Mouse (Mus musculus) neural tube, embryonic 12.5 days (tissue): ENCODE results near the gene Ltbp1. TPM values are rescaled to one million over a fixed set of nuclear protein-coding genes. Genes with fewer than 3 reads are reported as not detected.
"Not testable (repeated sequence)": the region's sequence is repeated elsewhere in the genome, so short reads cannot be mapped to it uniquely, and the experiment has no call there.

Source experiments
- ATAC-seq: fragments of 200-750 bp; cut with Nextera tagmentation; 2 replicates; pipeline ENCODE4 v1.8.0; 2017; ENCODE audit warnings: low read depth, mild to moderate bottlenecking, moderate TSS enrichment, moderate library complexity; ENCODE audit not compliant: low FRiP score
- H3K27ac ChIP-seq: fragments of 300-500 bp; sonication (generic); 2 replicates; pipeline ENCODE4 v1.5.1; 2016
- H3K27me3 ChIP-seq: fragments of 300-500 bp; sonication (generic); replicated peaks from 2 replicates; pipeline ENCODE4 v1.6.1; 2016; ENCODE audit warnings: mild to moderate bottlenecking
- H3K36me3 ChIP-seq: fragments of 300-500 bp; sonication (generic); 2 replicates; pipeline ENCODE4 v1.6.1; 2016; ENCODE audit warnings: mild to moderate bottlenecking
- H3K4me1 ChIP-seq: fragments of 300-500 bp; sonication (generic); 2 replicates; pipeline ENCODE4 v1.6.1; 2016
- H3K4me2 ChIP-seq: fragments of 300-500 bp; sonication (generic); replicated peaks from 2 replicates; pipeline ENCODE4 v1.6.1; 2016; ENCODE audit warnings: mild to moderate bottlenecking
- H3K4me3 ChIP-seq: fragments of 300-500 bp; sonication (generic); 2 replicates; pipeline ENCODE4 v1.5.1; 2016
- H3K9ac ChIP-seq: fragments of 300-500 bp; sonication (generic); 2 replicates; pipeline ENCODE4 v1.6.1; 2016; ENCODE audit warnings: mild to moderate bottlenecking
- H3K9me3 ChIP-seq: fragments of 300-500 bp; sonication (generic); 2 replicates; pipeline ENCODE4 v1.6.1; 2016; ENCODE audit warnings: mild to moderate bottlenecking
- WGBS: fragments of 180-500 bp; shearing (Covaris S2); methylation state at CpG from one replicate; pipeline ENCODE4 v1.1.7; 2016; 5-methylcytosine and 5-hydroxymethylcytosine counted together
- polyA plus RNA-seq: library from polyadenylated mRNA; unstranded; fragments of >200 nt; fragmentation: Nextera tagmentation; extraction: Ambion mirVana; gene quantifications from 2 replicates; pipeline ENCODE4 v1.2.1, GENCODE M21; 2016

The Ltbp1 gene
- polyA plus RNA-seq, 1 experiment from 2014 or later, result 7.2 TPM

DNA sequence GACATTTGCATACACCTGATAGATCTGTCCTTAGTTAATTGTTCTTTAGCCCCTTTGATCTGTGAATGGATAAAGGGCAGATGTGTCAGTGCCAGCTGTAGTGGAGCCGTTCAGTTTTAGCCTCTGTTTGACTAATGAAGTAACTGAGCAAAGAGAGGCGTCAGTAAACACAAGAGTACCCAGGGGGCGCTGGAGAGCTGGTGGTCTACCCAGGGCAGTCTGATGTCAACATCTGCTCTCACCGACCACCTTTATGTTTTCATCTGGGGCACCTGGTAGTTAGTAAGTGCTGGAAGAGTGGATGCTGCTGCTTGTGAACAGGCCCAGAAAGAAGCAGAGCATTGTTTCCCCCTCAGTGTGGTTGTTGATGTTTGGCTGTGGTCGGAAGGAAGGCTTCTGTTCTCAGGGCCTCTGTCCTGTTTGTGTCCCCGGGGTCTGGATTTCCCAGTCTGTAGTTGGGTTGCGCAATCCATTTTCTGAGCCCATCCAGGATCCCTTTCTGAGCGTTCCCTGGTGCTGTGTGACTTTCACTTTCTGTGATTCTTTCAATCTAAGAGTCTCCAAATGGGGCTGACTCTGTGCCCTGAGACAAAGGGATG, 123.1 kb downstream of the Ltbp1 start:
- Histone ChIP-seq H3K9me3 (no peaks in the 10 kb centered on the region), H3K4me3 (no peak overlapping the region), H3K4me2 (no peak overlapping the region), H3K4me1 (no peaks in the 10 kb centered on the region), H3K27ac (no peak overlapping the region), H3K27me3 (no peaks in the 10 kb centered on the region), H3K9ac (no peak overlapping the region), H3K36me3 (no peaks in the 10 kb centered on the region)
- 67% methylated on average over 8 of the region's 8 CpGs for WGBS
- no peak for ATAC-seq

GRCm38 (mm10) chr17:75133983-75134382, 128.6 kb downstream of the Ltbp1 start:
- Histone ChIP-seq H3K4me2 (no peak overlapping the region), H3K27ac (no peak overlapping the region), H3K4me3 (no peak overlapping the region), H3K36me3 (no peaks in the 10 kb centered on the region), H3K9ac (no peak overlapping the region), H3K4me1 (no peaks in the 10 kb centered on the region), H3K9me3 (no peaks in the 10 kb centered on the region), H3K27me3 (no peaks in the 10 kb centered on the region)
- WGBS, result 95% methylated on average over 4 of the region's 4 CpGs
- ATAC-seq, result no peak

DNA sequence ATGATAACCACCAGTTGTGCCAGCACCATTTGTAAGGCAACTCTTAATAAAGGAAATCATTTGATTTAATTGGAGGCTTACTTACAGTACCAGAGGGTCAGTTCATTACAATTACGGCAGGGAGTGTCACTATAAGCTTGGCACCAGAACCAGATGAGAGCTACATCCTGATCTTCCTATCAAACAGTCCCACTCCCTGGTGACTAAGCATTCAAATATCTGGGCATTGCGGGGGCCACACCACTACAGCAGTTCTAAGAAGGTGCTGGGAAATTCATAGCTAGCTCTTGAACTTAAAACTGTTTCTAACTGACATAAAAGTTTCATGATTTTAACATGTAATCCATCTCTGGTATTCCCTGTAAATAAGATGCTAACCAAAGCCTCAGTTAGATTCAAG, 134.4 kb downstream of the Ltbp1 start:
- H3K27me3 ChIP-seq, result no peaks in the 10 kb centered on the region
- WGBS, result 94% methylated on average over 2 of the region's 2 CpGs
- no peak for ATAC-seq

GRCm38 (mm10) chr17:75142845-75143244, 137.5 kb downstream of the Ltbp1 start:
- H3K4me2 ChIP-seq, H3K4me3 ChIP-seq, H3K9ac ChIP-seq, H3K27me3 ChIP-seq, H3K27ac ChIP-seq, H3K4me1 ChIP-seq, H3K9me3 ChIP-seq, H3K36me3 ChIP-seq, ATAC-seq: not testable (repeated sequence)
- 90% methylated on average over 7 of the region's 7 CpGs for WGBS

More for the DNA sequence above, 134.4 kb downstream of the Ltbp1 start:
- Histone ChIP-seq H3K36me3 (no peaks in the 10 kb centered on the region), H3K4me1 (no peaks in the 10 kb centered on the region), H3K4me3 (no peak overlapping the region), H3K27ac (no peak overlapping the region), H3K4me2 (no peak overlapping the region), H3K9ac (no peak overlapping the region), H3K9me3 (no peaks in the 10 kb centered on the region)

GRCm38 (mm10) chr17:75143927-75144326, 138.6 kb downstream of the Ltbp1 start:
- 58% methylated on average over 6 of the region's 6 CpGs for WGBS
- no peaks in the 10 kb centered on the region for H3K36me3 ChIP-seq

DNA sequence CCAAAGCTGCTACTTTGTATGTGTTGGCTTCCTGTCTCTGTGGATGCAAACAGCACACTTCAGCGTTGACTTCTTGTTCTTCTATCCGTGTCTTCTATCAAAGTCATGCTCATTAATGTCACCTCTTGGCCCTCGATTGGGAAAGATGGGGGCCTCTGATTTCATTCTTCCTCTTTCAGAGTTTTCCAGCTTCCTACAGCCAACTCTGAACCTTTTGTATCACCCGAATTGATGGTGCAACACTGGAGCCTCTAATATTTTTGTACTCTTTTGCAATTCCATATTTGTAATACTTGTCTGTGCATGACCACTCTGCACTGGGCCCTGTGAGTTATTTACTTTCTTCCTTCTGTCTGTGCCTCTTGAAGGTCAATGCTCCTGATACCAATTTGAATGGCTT, 141.8 kb downstream of the Ltbp1 start:
- Histone ChIP-seq H3K9ac (no peak overlapping the region), H3K4me2 (no peak overlapping the region), H3K4me1 (no peaks in the 10 kb centered on the region), H3K9me3 (no peaks in the 10 kb centered on the region), H3K27me3 (no peaks in the 10 kb centered on the region), H3K27ac (no peak overlapping the region), H3K36me3 (no peaks in the 10 kb centered on the region), H3K4me3 (no peak overlapping the region)
- 85% methylated on average over 4 of the region's 4 CpGs for WGBS
- ATAC-seq, result no peak

More at GRCm38 (mm10) chr17:75143927-75144326, 138.6 kb downstream of the Ltbp1 start:
- Histone ChIP-seq H3K4me1 (no peaks in the 10 kb centered on the region), H3K4me3 (no peak overlapping the region), H3K9me3 (no peaks in the 10 kb centered on the region), H3K27me3 (no peaks in the 10 kb centered on the region), H3K9ac (no peak overlapping the region), H3K4me2 (no peak overlapping the region), H3K27ac (no peak overlapping the region)
- no peak for ATAC-seq

GRCm38 (mm10) chr17:75151800-75152199, 146.4 kb downstream of the Ltbp1 start:
- no peak overlapping the region for H3K4me2 ChIP-seq
- H3K9ac ChIP-seq, result no peak overlapping the region
- H3K9me3 ChIP-seq, result no peaks in the 10 kb centered on the region
- H3K27ac ChIP-seq, result no peak overlapping the region
- H3K27me3 ChIP-seq, result no peaks in the 10 kb centered on the region
- H3K4me1 ChIP-seq, result no peaks in the 10 kb centered on the region
- WGBS, result 82% methylated on average over 9 of the region's 9 CpGs
- ATAC-seq, result no peak
- no peaks in the 10 kb centered on the region for H3K36me3 ChIP-seq
- H3K4me3 ChIP-seq, result no peak overlapping the region

DNA sequence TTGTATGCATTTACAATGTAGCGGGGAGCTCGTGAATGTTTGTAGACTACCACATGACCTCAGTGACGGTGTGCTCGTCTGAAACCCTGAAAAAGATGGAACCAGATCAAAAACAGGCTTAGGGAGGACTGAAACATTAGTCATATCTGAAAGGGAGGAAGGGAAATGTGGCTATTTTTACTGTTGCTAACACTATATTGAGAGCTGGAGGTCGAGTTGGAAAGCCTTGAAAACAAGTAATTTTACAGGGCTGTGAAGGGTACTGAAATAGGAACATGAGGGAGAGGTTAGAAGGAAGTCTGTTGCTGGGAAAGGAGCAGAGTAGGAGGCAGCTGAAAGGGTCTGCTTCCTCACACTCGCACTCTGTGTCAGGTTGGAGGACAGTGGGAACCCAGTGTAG, 147.7 kb downstream of the Ltbp1 start:
- H3K4me3 ChIP-seq, result no peak overlapping the region
- H3K27ac ChIP-seq, result no peak overlapping the region
- WGBS, result 76% methylated on average over 6 of the region's 6 CpGs
- H3K27me3 ChIP-seq, result no peaks in the 10 kb centered on the region
- no peak for ATAC-seq
- H3K4me1 ChIP-seq, result no peaks in the 10 kb centered on the region
- H3K9me3 ChIP-seq, result no peaks in the 10 kb centered on the region
- H3K36me3 ChIP-seq, result no peaks in the 10 kb centered on the region
- no peak overlapping the region for H3K9ac ChIP-seq
- H3K4me2 ChIP-seq, result no peak overlapping the region

DNA sequence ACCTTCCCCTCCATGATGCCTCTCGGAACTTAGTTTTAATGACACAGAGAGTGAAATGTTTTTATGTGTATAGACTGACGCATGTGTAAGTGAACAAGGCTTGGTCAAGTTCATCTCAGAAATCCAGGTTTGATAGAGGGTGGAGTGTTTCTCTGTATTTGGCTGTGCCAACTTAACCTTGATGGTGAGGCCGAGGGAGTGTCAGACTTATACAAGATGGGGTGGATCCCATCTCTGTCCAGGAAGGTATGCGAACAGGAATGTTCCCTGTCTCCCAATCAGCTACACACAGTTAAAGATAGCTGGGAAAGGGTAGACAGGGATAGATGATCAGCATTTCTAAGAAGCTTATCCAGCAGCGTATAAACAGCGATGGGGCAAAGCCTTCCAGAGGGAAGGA, 153.0 kb downstream of the Ltbp1 start:
- Histone ChIP-seq H3K4me1 (no peaks in the 10 kb centered on the region), H3K9ac (no peak overlapping the region), H3K27ac (no peak overlapping the region), H3K36me3 (no peaks in the 10 kb centered on the region), H3K27me3 (no peaks in the 10 kb centered on the region), H3K4me3 (no peak overlapping the region), H3K4me2 (no peak overlapping the region), H3K9me3 (no peaks in the 10 kb centered on the region)
- ATAC-seq, result no peak
- 95% methylated on average over 6 of the region's 6 CpGs for WGBS

DNA sequence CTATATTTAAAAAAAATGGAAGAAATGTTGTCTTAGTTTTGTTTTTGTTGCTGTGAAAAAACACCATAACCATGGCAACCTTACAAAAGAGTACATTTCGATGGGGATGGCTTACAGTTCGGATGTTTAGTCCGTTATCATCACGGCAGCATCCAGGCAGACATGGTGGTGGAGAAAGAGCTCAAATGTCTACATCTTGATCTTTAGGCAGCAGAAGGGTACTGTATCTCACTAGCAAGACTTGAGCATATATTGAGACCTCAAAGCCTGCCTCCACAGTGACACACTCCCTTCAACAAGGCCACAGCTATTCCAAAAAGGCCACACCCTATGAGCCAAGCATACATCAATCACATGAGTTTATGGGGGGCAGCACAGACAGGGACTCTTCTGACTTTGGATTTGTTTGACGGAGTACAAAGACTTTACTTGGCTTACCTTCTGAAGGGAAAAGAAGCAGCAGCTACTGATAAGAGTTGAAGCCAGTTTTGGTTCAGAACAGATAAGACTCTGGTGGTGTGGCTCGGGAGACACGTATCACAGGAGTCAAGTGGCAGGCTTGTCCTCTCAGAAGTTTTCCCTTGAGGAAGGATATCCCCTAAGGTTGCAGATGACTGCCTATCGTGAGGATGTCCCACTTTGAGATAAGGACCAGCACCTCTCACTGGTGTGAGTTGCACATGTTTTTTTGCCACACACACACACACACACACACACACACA, 153.9 kb downstream of the Ltbp1 start:
- H3K4me3 ChIP-seq, result no peak overlapping the region
- no peak overlapping the region for H3K27ac ChIP-seq
- H3K4me1 ChIP-seq, result no peaks in the 10 kb centered on the region
- no peaks in the 10 kb centered on the region for H3K27me3 ChIP-seq
- no peaks in the 10 kb centered on the region for H3K36me3 ChIP-seq
- H3K9ac ChIP-seq, result no peak overlapping the region
- H3K9me3 ChIP-seq, result no peaks in the 10 kb centered on the region
- no peak overlapping the region for H3K4me2 ChIP-seq
- WGBS, result 91% methylated on average over 8 of the region's 8 CpGs
- no peak for ATAC-seq

GRCm38 (mm10) chr17:75161062-75161461, 155.7 kb downstream of the Ltbp1 start:
- Histone ChIP-seq H3K27me3 (no peaks in the 10 kb centered on the region), H3K4me2 (no peak overlapping the region), H3K36me3 (no peaks in the 10 kb centered on the region), H3K9ac (no peak overlapping the region), H3K4me3 (no peak overlapping the region), H3K27ac (no peak overlapping the region), H3K4me1 (no peaks in the 10 kb centered on the region), H3K9me3 (no peaks in the 10 kb centered on the region)
- WGBS, result 93% methylated on average over 10 of the region's 10 CpGs
- no peak for ATAC-seq

DNA sequence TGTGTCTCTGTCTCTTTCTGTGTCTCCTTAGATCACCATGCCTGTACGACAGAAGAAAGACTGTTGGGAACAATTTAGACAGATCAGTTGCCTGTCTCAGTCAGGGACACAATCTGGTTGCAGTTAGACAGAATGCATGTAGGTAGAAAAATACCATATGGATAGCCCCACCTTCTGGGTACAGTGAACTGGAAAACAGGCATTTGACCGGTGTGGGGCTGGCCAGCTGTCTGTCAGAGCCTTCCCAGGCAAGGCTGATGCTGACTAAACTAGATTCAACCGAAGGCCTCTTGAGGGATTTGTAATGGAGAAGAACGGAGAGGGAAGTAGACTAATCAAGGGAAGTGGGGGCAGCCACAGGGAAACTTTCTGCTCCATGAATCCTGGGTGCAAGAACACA, 156.6 kb downstream of the Ltbp1 start:
- Histone ChIP-seq H3K4me1 (no peaks in the 10 kb centered on the region), H3K4me3 (no peak overlapping the region), H3K36me3 (no peaks in the 10 kb centered on the region), H3K27ac (no peak overlapping the region), H3K9ac (no peak overlapping the region), H3K27me3 (no peaks in the 10 kb centered on the region), H3K4me2 (no peak overlapping the region), H3K9me3 (no peaks in the 10 kb centered on the region)
- WGBS, result 82% methylated on average over 4 of the region's 4 CpGs
- ATAC-seq, result no peak

DNA sequence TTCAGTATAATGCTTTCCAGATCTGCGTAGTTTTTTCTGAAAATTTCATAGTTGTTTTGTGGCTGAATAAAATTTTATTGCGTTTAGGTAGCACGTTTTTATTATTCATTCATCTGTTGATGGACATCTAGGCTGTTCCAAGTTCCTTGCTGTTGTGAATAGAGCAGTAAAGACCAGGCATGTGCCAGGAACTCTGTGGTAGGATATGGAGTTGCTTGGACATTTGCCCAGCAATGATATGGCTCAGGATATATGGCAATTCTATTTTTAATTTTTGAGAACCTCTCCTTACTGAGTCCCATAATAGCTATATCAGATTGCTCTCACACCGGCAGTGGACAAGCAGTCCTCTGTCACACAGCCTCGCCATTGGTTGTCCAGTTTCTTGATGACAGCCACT, 159.2 kb downstream of the Ltbp1 start:
- no peak overlapping the region for H3K27ac ChIP-seq
- 95% methylated on average over 5 of the region's 5 CpGs for WGBS
- H3K4me3 ChIP-seq, result no peak overlapping the region
- no peaks in the 10 kb centered on the region for H3K36me3 ChIP-seq
- no peaks in the 10 kb centered on the region for H3K27me3 ChIP-seq
- no peak overlapping the region for H3K9ac ChIP-seq
- no peak overlapping the region for H3K4me2 ChIP-seq
- ATAC-seq, result no peak
- no peaks in the 10 kb centered on the region for H3K4me1 ChIP-seq
- no peaks in the 10 kb centered on the region for H3K9me3 ChIP-seq
